Mouse (Mus musculus) lung, adult 18-20 months (tissue): ENCODE data around the gene Adprhl1.

Experiments
- DNase-seq, 2 experiments: peaks; one replicate each; pipeline ENCODE4 v3.0.0; 2022; ENCODE audit warnings: mixed read lengths in 2 of 2

Gene Adprhl1

DNA sequence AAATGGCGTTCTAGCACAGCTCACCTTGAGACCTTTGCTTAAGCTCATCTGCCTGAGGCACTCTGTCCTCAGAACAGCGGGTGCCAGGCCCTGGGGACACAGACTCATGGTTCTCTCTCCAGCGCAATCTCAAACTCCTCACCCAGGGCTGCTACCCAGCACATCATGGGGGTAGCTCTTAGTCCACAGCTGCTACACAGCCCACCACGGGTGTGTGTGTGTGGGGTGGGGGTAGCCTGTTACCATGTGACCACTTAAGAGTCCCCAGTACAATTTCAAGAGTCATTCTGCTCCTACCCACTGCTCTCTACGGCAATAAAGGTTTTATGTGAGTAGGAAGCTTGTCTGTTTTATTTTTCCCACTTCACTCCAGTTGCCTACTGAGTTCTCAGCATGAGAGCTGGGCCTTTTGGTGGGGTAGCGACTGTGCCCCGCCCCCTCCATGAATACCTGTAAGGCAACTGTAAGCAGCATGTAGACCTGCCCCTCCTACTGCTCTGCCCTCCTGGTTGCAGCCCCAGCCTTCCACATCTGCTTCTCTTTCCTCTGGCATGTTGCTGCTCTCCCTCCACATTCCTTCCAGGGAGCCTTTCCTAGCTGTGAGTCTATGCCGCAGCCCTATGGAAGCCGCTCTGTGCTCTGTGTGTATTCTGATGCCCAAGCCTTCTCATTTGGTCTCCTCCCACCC lies 24.9 kb downstream of the Adprhl1 start:
- no peak for DNase-seq

DNA sequence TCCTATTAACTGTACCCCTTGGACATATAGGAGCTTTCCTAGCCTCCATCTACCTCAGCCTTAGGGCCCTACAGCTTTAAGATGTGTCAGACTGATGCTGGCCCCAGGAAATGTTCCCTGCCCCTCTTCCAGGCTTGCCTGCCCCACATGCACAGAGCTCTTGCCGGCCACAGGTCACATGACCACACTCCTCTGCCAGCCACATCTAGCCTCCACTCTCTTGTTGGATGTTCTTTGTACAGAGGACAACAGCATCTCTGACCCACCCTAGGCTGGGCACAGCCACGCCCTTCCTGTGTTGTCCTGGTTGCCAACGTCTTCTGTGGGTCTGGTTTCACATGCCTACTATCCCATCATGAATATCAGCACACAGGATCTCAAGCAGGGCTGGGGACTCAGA lies 26.8 kb downstream of the Adprhl1 start:
- no peak for DNase-seq

DNA sequence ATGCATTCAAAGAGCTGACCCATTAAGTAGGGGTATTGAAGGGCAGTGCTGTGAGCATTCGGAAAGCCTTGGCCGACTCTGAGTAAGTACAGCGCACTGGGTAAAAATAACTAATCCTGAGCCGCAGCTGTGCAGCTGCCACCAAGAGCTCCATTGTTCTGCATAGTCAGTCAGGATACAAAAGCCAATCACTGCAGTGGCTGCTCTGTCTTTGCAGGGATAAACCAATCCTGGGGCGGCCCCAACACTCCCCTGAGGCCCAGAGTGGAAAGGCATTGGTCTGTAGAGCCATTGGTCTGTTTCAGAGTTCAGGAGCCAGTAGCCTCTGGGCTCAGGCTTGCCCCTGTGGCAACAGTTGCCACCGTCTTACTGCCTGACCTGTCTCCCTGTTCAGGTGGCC lies 27.7 kb downstream of the Adprhl1 start:
- DNase-seq, result no peak

DNA sequence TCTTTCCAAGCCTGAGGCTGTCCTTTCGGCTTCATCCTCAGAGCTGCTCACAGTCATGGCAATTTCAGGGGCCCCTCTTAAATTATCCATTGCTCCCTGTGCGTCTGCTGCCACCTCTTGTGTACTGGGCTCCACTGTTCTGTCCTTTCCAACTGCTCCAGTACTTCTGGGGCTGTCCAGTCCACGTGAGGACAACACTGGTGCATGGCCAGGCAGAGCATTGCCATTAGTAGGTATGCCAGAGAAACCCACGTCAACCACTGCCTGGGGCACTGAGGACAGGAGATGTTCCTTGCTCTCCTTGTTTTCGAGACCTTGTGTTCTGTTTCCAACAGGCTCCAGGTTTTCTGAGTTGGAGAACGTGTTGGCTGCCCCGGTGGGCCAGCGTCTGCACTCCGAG lies 29.5 kb downstream of the Adprhl1 start:
- no peak for DNase-seq

DNA sequence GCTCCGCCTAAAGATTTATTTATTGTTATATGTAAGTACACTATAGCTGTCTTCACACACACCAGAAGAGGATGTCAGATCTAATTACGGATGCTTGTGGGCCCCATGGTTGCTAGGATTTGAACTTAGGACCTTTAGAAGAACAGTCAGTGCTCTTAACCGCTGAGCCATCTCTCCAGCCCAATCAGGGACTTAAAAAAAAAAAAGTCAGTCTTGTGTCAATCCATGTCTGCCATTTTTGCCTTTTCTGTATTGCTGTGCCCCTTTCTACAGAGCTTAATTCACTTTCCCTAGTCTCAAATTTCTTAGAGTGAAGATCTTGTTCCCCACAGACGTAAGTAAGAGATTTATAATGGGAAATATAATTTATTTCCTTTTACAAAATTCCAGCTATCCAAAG lies 35.5 kb downstream of the Adprhl1 start:
- DNase-seq, result no peak

DNA sequence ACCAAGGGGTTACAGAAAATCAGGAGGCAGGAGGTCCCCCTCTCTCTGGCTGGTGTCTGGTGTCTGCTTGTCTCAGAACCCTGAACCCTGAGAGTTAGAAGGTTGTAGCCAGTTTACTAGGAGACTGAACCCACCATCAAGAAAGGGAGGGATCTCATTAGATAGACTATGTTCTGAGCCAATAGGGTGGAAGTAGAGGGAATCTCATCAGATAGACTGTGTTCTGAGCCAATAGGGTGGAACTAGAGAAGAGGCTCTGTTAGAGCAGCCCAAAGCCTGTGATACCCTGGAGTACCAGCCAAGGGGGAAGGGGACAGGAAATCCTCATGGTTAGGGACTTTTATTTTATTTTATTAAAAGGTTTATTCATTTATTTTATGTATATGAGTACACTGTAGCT lies 36.0 kb downstream of the Adprhl1 start:
- no peak for DNase-seq

DNA sequence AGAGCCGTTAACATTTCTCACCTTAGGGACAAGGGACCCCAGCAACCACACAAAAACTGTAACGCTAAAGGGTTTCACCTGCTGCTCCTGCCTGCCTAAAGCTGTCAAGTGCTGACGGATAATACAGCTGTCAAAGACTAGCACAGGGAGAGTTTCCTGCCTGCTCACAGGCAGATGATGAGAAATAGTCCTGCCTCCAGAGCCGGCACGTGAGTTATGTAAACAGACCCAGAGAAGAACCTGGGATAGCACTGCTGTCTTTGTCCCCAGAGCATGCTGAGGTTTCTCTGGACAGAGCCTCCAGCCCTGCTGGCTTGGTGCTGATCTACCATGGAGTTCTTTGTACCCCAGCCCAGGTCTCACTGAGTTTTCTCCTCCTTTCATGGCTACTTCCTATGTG lies 36.9 kb downstream of the Adprhl1 start:
- DNase-seq, result no peak

DNA sequence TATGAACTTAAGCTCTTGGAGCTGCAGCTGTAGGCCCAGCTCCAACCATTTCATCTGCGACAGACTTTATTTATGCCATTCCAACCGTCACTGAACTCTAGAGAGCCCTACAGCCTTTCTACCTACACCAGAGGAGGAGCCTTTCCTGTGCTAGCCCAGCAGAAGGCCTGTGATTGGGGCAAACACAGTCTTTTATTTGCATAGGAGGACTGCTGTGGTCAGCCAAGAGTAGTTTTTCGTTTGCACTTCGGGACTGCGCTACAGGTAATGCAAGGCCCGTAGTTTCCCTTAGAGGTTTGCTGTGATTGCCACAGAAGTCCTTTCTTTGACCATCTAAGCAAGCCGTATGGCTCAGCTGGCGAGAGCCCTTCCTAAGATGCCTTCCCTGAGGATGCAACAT lies 37.6 kb downstream of the Adprhl1 start:
- DNase-seq, result peak in 1 of 2 experiments; percentile 19

DNA sequence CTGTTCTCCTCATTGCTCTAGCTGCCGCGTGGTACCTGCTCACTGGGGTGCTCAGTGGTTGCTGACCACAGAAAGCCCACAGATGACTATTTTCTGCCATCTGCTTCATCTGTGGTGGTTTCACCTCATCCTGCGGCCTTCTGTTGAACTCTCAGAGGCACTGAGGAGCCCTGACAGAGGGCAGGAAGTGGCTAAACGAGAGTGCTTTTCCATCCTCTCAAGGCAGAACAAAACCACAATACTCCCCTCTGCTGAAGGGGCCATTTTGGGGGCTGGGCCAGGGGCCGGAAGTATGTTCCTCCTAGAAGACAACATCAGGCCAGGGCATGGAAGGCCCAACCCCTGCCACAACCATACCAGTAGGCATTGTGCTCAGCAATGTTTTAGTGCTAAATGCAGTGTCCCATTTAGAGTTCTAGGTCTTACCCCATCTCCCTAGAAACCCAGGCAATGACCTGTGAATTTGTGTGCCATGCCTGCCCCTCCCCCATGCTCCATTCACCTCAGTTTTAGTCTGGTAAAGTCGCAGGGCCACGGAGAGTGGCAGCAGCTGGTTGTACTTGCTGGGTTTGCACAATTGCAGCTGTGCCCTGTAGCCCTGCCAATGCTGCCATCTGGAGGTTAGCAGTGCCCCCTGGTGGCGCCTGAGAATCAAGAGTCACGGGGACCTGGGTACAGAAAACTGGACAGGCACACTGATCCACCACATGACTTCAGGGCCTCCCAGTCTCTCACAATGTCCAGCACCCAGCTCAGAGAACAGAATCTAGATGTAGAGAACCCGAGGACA lies 40.3 kb downstream of the Adprhl1 start:
- DNase-seq, result peak; percentile 88 to 93

DNA sequence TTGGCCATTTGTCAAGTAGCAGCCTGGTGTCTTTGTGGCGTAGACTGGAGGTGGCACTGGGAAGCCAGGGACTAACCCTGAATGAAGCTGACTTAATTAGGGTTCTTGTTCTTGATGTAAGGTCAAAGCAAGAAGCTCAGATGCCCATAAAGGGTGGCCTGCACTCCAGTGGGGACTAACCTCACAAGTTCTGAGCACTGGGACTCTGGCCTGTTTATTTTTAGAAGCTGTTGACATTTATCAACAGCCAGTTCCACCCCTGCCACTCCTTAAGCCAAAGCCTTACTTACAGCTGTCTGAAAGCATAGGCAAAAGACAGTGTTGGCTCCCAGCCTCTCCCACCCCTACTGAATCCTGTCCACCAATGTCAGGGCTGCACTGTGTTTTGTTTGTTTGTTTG lies 44.2 kb downstream of the Adprhl1 start:
- DNase-seq, result peak in 1 of 2 experiments; percentile 31

DNA sequence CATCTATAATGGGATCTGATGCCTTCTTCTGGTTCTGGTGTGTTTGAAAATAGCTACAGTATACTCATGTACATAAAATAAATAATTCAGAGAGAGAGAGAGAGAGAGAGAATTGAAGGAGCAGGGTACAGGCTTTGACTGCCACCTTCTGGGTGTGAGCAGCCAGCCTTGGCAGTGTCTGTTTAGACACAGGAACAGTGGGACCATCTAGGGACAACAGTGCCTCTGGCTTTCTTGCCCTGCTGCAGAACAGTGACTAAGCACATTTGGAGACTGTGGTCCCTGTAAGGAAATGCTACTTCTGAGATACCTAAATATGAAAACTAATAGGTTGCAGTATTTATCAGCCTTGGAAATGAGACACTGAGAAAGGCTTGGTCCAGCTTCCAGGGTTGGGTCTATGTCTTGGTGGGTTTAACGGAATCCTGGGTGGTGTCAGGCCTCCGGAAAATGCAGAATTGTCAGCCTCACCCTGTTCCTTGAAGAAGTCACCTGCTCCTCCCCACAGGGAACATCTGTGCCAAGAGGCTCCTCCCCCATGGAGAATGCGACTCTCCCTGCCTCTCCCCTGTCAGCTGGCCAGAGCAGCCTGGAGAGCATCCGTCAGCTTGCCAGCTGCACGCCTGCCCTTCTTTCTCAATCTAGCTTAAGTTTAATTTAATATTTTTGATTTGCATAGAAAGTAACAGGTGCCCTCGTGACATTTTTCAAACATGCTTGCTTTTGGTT lies 45.2 kb downstream of the Adprhl1 start:
- peak; percentile 55 to 66 for DNase-seq

DNA sequence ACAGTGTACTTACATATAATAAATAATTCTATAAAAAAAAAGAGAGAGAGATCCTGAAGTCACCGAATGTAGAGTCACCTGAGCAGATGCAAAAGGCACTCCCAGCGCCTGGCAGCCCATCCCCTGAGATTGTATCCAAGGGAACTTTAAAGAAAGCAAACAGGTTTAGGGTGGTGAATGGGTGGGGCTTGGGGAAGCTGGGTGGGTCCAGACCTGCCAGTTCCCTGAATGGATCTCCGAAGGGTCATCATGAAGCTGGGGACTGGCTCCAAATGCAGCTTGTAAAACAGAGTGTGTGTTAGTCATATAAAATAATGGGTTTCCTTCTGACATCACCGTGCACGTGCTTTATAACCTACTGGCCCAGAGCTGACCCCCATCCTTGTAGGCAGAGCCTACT lies 47.7 kb downstream of the Adprhl1 start:
- DNase-seq, result peak in 1 of 2 experiments; percentile 19

DNA sequence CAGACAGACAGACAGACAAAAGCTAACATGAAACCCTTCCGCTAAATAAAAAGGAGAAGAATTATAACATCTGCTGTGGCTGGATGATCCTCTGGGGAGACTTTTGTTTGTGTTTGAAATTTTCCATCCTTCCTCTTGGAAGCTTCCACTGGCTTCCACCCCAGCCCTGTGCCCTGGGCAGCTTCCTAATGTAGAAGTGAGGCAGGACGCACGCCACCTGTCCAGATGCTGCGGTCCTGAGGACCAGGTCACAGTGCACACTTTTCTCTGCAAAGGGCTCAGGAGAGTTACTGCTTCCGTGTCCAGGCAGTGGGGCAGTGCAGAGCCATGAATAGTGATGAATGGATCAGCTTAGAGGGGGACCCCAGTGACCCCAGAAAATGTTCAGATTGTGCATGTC lies 48.7 kb downstream of the Adprhl1 start:
- peak in 1 of 2 experiments; percentile 40 for DNase-seq

DNA sequence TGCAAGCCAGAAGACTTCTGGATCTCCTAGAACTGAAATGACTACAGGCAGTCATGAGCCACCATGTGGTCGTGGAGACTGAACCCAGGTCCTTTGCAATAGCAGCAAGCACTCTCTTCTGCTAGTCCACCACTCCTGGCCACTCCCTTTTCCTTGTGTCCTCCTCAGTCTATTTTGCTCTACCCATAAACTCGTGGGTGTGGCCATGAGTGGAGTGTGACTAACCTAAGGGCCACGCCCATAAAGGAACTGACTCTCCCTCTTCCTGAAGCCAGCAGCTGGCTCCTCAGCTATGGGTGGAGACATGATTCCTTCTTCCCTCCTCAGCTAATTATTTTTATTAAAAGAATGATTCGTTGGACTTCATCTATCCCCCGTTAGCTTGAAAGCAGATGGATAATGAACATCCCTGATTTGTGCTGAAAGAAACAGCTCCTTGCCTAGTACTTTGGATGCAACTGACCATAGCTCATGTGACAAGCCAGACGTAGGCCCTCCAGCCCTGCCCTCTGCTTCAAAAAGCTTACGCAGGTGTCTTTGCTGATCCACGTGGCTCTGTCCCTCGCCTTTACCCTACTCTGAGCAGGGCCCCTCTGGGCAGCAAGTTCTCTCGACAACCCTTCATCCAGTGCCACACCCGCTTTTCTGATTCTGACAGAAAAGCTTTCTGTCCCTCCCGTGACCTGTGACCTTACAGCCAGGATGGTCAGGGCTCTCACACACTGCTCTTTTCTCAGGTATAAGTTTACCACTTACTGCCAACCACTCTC lies 49.4 kb downstream of the Adprhl1 start:
- DNase-seq, result peak; percentile 72 to 78

DNA sequence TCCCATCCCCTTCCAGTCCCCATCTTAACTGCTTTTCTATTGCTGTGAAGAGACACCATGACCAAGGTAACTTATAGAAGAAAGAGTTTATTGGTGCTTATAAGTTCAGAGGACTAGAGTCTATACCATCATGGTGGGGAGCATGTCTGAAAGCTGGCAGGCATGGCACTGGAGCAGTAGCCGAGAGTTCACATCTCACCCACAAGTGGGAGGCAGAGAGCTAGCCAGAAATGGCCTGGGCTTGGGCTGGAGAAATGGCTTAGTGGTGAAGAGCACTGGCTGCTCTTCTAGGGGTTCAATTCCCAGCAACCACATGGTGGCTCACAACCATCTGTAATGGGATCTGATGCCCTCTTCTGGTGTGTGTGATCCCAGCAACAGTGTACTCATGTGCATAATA lies 50.5 kb downstream of the Adprhl1 start:
- no peak for DNase-seq

DNA sequence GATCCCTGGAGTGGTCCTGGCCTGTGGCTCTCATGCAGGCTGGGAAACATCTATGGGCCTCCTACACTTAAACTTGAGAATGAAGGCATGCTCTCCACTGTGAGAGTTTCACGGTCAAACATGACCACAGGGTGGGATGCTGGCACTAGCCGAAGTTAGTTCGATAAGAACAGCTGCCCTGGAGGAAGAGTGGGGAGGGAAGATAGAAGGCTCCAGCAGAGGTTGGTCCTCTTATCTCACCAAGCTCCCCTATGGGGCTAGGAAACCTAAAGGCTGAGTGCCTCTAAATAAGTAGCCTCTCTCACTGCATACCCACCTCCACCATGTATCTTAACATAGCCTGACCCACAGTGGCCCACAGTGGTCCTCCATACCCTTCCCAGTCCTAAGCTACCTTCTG lies 51.2 kb downstream of the Adprhl1 start:
- DNase-seq, result no peak

DNA sequence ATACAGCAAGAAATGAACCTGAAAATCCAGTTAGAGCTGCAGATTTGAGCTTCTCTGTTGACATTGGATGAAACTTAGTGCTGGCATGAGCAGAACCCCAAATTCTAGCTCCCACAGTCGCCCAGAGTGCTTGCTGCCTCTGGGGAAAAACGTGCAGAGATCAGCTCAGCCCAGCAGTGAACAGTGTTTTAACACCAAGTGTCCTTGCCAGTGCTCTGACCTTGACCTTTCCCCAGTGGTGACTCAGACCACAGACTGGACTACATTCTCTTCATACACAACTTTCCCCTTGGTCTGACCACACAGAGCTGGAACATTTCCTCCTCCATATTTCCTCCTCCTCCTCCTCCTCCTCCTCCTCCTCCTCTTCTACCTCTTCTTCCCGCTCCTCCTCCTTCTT lies 51.9 kb downstream of the Adprhl1 start:
- DNase-seq, result no peak

DNA sequence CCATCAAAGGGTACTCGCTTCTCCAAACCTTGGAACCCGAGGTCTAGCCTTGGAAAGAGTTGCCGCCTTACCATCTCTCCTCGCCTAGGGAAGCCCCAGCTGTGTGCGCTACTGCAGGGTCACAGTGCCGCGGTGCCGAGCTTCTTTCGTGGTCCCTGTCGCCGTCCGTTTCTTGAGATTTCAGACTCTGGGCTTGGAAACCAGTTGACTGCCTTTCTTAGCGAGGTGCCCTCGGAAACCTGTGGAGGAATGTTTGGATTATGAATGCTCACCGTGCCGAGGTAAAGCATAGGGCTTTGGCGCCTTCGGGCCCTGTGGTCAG lies 53.0 kb downstream of the Adprhl1 start:
- DNase-seq, result no peak

DNA sequence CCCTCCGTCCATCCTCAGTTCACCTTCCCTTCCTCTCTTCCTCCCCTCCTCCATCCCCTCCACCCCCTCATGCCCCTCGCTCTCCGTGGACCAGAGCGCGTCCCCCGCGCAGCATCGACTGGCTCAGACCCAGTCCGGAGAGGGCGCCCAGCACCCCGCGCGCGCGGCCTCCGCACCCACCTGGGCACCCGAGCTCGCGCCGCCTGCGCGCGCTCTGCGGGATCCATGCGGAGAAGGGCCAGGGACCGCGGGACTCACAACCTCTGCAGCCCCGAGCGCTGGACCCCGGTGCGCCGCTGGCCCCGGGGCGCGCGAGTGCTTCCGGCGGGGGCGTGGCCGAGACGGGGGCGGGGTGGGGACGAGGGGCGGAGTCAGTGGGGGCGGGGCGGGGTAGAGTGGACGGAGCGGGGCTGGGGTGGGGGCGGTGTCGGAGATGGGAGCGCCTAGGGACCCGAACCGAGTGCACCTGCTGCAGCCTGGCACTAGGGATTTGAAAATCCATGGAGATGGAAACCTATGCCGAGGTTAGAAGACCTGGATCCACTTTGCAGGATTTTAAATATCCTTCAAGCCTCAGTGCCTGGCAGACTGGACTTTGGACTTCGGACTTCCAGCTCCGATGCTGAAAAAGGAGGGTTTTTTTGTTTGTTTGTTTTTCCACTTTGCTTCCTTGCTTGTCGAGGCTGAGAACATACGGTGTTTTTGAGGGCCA lies 53.5 kb downstream of the Adprhl1 start, which contains the start of gene Grtp1:
Gene Grtp1 (minus strand): TSS at position 320 of the 712 bp plus-strand sequence.
- peak; percentile 35 to 46 for DNase-seq

DNA sequence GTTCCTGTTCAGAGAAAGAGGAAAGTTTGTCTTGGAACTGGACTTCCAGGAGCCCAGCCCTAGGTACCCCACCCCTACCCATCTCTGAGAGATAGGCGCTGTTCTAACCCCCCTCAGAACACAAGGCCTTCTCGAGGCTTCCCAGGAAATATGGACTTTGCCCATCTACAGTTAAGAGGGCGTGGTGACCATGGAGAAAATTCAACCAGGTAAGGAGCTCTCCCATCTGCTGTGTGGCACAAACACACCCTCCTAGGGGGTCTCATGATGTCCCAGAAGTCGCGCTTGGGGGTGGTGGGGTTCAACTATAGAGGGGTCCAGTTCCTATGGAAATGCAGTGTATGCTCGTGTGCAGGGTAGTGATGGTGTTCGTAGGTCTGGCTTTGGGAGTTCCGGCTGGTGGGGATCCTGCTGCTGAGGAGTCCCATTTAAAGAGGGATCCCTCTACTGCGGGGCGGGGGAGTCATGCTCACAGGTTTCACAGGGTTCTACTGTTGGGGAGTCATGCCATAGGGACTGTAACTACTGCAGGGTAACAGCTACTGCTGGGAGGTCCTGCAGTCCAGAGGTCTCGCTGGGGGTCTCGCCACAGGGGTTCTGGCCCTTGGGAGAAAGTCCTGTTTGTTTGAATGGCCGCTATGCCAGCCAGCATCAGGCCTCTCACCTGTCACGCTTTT lies 54.4 kb downstream of the Adprhl1 start:
- DNase-seq, result no peak

DNA sequence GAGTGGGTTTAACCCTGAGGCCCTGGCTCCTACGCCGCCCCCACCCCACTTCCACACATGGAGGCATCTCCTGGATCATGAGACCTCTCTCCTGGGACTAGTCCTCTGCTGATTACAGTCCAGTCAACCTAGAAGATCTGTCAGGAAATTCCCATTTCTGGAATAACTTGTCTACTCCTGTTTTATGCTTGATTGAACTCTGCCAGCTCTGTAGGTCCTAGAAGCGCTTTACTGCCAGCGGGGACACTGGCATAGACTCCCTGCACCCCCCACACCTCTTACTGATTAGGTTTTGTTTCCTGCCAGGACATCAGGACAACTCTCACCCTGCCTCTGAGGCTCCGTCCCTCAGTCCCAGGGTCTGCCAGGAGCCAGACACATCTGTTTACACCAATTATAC lies 56.5 kb downstream of the Adprhl1 start:
- no peak for DNase-seq

DNA sequence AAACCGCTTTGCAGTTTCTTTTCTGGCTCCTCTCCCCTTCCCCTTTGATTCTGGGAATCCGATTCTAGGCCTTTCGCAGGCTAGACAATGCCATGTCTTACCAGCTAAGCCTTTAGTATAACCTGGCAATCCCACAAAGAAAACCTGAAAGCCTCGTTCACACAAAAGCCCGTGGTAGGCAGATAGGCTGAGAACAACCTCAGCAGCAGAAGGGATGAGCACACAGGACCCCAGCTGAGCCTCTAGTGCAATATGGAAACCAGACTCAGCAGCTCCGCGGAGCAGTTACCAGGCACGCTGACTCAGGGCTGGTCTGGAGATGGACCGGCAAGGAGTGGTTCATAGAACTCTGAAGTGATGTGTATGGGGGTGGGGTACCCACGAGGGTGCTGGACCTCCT lies 59.1 kb downstream of the Adprhl1 start:
- DNase-seq, result no peak
